Mouse (Mus musculus) testis, adult 2 months (tissue): ENCODE measurements at regions not wholly inside any gene's neighbourhood (a gene's known extent, or its start where the extent isn't known, plus 50 kb on each side); places are given as distances from the start of the nearest gene placed in this dataset.
A peak's percentile ranks its signal among the peaks of the same experiment; 100 is the strongest.

Source experiments
- H3K27ac ChIP-seq: fragments of 200-500 bp; 2 replicates; pipeline ENCODE4 v1.5.1; 2012; ENCODE audit warnings: low read depth, low read length; ENCODE audit not compliant: control insufficient read depth, insufficient read depth
- H3K27me3 ChIP-seq: fragments of 200-500 bp; 2 replicates; pipeline ENCODE4 v1.6.1; 2012; ENCODE audit warnings: mild to moderate bottlenecking, low read length, moderate library complexity; ENCODE audit not compliant: control insufficient read depth, insufficient read depth
- H3K36me3 ChIP-seq: fragments of 200-500 bp; 2 replicates; pipeline ENCODE4 v1.6.1; 2012; ENCODE audit warnings: mild to moderate bottlenecking, low read length; ENCODE audit not compliant: control insufficient read depth, insufficient read depth
- H3K4me1 ChIP-seq: fragments of 200-500 bp; 2 replicates; pipeline ENCODE4 v1.6.1; 2012; ENCODE audit warnings: low read length; ENCODE audit not compliant: control insufficient read depth, insufficient read depth
- H3K4me3 ChIP-seq: fragments of 200-500 bp; 2 replicates; pipeline ENCODE4 v1.5.1; 2012; ENCODE audit warnings: low read depth, mild to moderate bottlenecking, low read length, moderate library complexity, mixed read lengths; ENCODE audit not compliant: control insufficient read depth
- CTCF ChIP-seq: fragments of 200-500 bp; IDR thresholded peaks from 2 replicates; pipeline ENCODE4 v1.5.1; 2012; ENCODE audit warnings: low read depth, mild to moderate bottlenecking, inconsistent platforms, low read length, moderate library complexity; ENCODE audit not compliant: control insufficient read depth, insufficient read depth, insufficient replicate concordance
- POLR2A ChIP-seq: fragments of 200-500 bp; IDR thresholded peaks from 2 replicates; pipeline ENCODE4 v1.6.1; 2012; ENCODE audit warnings: low read depth, mild to moderate bottlenecking, inconsistent platforms, low read length, moderate library complexity; ENCODE audit not compliant: control insufficient read depth

DNA sequence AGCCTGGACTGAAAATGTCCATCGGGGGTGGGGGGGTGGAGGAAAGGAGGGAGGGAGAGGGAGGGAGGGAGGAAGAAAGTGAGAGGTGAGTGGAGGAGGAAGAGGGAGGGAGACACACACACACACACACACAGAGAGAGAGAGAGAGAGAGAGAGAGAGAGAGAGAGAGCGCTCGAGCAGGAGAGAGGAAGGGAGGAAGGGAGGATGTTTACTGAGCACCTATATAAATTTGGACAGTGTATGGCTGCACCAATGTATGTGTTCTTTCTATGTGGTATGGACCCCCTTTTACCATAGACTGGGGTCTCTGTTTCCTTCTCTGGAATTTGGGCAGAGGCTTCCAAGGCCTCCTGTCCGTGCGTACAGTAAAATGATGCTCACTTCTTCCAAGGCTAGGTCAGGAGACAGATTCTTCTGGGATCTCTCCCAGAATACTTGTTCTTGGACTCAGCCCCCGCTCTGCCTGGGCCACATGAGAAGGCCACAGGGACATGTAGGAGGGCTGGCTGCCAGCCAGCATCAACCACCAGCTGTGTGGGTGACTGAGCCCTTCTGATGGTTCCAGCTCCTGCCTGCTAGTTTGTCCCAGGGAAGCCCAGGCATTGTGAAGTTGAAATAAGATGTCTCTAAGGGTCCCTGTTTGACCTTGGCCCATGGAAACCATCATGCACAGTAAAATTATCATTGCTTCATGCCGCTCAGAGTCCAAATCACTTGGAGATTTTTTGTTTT is 120.2 kb upstream of the Usp9x start:
- H3K27ac ChIP-seq, result no peak overlapping the region
- no peaks in the 10 kb centered on the region for H3K36me3 ChIP-seq
- H3K4me1 ChIP-seq, result no peaks in the 10 kb centered on the region
- H3K4me3 ChIP-seq, result no peak overlapping the region
- TF ChIP-seq POLR2A, result no peak
- TF ChIP-seq CTCF, result no peak
- H3K27me3 ChIP-seq, result no peaks in the 10 kb centered on the region

- no peaks in the 10 kb centered on the region for H3K36me3 ChIP-seq
- no peaks in the 10 kb centered on the region for H3K27me3 ChIP-seq
- TF ChIP-seq CTCF (no peak), POLR2A (no peak)
- no peak overlapping the region for H3K27ac ChIP-seq
- no peaks in the 10 kb centered on the region; the same call in 1 of the 2 replicates for H3K4me1 ChIP-seq
- H3K4me3 ChIP-seq, result no peak overlapping the region
Measured at GRCm38 (mm10) chrX:12942451-12942850, 128.8 kb upstream of the Usp9x start.

DNA sequence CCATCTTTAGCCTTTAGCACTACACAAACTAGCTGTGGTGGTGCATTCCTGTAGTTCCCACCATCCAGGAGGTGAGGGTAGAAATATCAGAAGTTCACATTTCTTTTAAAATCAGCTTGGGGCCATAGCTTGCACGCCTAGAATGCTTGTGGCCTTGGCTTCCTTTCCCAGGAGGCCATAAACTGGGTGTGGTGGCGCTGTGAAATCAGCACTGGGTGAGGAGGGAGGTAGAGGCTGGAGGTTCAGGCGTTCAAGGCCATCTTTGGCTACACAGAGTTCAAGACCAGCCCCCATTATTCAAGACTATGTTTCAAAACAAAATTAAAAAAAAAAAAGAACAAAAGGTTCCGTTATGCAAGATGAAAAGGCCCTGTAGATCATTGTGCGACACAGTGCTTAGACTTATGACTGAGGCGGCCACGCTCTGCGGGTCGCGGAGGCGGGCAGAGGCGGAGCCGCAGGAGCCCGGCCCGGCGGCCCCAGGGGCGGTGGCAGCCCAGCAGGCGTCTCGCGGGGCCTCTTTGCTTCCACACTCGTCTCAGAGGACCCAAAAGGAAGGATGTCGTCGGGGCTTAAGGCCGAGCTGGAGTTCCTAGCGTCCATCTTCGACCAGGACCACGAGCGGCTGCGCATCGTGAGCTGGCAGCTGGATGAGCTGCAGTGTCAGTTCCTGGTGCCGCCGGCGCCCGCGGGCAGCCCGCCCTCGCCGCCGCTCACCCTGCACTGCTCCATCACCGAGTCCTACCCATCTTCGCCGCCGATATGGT is 134.7 kb upstream of the Usp9x start:
- Histone ChIP-seq H3K4me3 (peak overlapping the region; percentile 87), H3K27ac (peak overlapping the region; percentile 66), H3K36me3 (no peaks in the 10 kb centered on the region), H3K4me1 (no peaks in the 10 kb centered on the region; the same call in 1 of the 2 replicates), H3K27me3 (no peaks in the 10 kb centered on the region)
- no peak for TF ChIP-seq POLR2A
- TF ChIP-seq CTCF, result no peak

DNA sequence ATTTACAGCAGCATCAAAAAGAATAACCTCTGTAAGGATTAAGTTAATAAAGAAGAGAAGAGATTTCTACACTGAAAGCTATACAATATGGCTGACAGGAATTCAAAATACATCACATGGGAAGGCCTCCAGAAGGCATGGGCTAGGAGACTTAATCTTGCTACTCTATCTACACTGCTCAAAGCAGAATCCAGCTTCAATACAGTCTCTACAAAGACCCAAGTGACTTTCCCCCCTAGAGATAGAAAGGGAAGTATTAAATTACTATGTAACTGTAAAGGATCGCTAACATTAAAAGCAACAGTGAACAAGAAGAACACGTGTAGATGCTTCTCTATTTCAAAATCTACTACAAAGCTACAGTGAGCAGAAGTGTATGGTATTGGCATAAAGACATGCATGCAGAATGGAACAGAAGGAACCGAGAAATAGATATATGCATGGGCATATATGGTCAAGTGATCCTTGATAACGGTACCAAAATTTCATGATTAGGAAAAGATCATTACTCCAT is 137.9 kb upstream of the Usp9x start:
- Histone ChIP-seq H3K4me3 (no peak overlapping the region), H3K4me1 (no peaks in the 10 kb centered on the region; the same call in 1 of the 2 replicates), H3K27ac (no peak overlapping the region), H3K36me3 (no peaks in the 10 kb centered on the region), H3K27me3 (no peaks in the 10 kb centered on the region)
- no peak for TF ChIP-seq POLR2A
- TF ChIP-seq CTCF, result no peak

- Histone ChIP-seq H3K4me1 (no peaks in the 10 kb centered on the region; the same call in 1 of the 2 replicates), H3K4me3 (no peak overlapping the region), H3K27ac (no peak overlapping the region), H3K36me3 (no peaks in the 10 kb centered on the region), H3K27me3 (no peaks in the 10 kb centered on the region)
- TF ChIP-seq POLR2A, result no peak
Measured at GRCm38 (mm10) chrX:12930242-12930641, 141.1 kb upstream of the Usp9x start.

DNA sequence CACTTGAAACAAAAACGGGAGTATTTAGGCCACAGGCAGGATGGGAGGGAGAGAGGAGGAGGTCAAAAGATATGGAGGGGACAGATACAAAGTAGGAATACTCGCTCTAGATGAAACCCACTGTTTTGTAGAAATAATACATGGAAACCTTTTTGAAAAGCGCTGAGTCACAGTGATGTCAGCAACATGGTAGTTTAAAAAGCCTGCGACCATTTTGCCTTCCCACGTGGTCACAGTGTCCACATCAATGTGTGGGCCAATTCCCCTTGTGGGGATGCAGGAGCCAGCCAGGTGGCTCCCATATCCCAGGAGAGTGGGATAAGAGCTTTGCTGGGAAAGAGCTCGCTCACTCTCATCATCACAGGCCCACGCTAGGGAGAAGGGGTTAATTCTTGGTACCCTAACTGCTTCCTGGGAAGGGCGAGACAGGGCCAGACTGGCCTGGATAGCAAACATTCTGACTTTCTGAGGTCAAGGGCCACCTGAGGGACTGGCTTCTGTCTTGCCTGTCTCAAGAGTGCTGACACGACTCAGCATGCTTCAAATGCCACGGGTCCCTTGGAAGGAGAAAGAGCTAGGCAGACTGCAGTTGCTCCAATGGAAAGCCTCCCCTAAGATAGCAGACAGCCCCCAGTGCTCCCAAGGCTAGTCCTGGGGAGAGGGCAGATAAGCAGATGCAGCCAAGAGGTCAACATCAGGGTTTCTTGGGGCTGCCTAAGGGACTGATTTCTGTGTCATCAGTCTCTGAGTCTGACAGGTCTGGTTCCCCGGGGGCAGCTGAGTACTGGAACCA is 143.3 kb upstream of the Usp9x start:
- H3K4me1 ChIP-seq, result no peaks in the 10 kb centered on the region; the same call in 1 of the 2 replicates
- no peak for TF ChIP-seq CTCF
- no peak for TF ChIP-seq POLR2A
- no peaks in the 10 kb centered on the region for H3K27me3 ChIP-seq
- H3K36me3 ChIP-seq, result no peaks in the 10 kb centered on the region
- peak overlapping the region; percentile 53; the same call in 1 of the 2 replicates for H3K27ac ChIP-seq
- no peak overlapping the region for H3K4me3 ChIP-seq
